Mouse (Mus musculus): ENCODE data around the gene AC140267.1. TPM values are rescaled to one million over a fixed set of nuclear protein-coding genes. Genes with fewer than 3 reads are reported as not detected.

Gene AC140267.1
- polyA plus RNA-seq, 1 experiment from 2014 or later, result 2.3 TPM

DNA sequence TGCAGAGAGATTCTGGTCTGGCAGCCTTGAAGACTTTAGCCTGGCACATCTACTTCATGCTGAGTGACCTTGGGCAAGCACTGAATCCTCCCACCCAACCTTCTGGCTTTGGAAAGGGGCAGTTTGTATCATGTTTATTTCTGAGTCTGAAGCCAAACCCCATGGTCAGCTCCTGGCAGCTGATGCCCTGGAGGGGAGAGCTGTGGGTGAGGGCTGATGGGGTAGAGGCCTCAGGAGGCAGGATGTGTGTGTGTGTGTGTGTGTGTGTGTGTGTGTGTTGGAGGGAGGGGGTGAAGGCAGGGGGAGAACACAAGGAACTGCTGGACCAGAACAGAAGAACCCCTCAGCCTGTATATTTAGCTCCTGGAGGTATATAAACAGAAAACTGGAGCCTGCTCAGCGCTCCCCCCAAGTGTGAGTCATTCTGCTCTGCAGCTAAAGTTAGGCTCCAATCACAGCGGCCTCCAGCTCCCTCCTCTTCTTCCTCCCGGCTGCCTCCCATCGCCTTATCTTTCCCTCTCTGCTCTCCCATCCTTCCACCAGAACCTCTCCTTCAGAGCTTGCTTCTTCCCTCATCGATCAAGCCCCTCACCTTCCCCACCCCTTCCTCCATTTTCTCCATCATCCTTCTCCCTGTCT, 42.6 kb downstream of the AC140267.1 start:
- H3K9ac ChIP-seq, result no peak overlapping the region
- WGBS, result 65% methylated on average over 5 of the region's 5 CpGs
- H3K36me3 ChIP-seq (replicated peaks), result no peaks in the 10 kb centered on the region
- H3K4me1 ChIP-seq, result peaks cover 8% of the 10 kb centered on the region; the same call in 1 of the 2 replicates
- H3K9me3 ChIP-seq, result no peaks in the 10 kb centered on the region
- no peak overlapping the region for H3K27ac ChIP-seq
- ATAC-seq (replicated peaks), result no peak
- no peak overlapping the region for H3K4me2 ChIP-seq
- no peak overlapping the region for H3K4me3 ChIP-seq
- peaks cover 4% of the 10 kb centered on the region; the same call in 1 of the 2 replicates for H3K27me3 ChIP-seq (replicated peaks)

DNA sequence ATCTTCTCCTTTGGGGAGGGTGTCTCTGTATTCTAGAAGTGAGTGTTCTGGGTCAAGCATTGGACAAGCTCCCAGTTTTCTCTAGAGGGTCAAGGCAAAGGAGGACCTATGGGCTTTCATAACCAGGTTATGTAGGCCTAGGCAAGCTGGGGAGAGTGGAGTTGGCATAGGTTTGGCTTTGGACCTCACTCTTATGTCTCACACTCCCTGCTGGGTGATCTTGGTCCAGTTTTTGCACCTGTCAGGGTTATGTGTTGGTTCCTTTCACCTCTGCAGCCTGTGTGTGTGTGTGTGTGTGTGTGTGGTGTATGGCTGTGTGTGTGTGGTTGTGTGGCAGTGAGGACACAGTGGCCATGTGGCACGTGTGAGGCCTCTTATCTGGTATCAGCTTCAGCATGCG, 43.4 kb downstream of the AC140267.1 start:
- Histone ChIP-seq H3K4me1 (peaks cover 8% of the 10 kb centered on the region; the same call in 1 of the 2 replicates), H3K27ac (no peak overlapping the region), H3K4me2 (no peak overlapping the region), H3K9me3 (no peaks in the 10 kb centered on the region), H3K27me3 (replicated peaks) (peaks cover 4% of the 10 kb centered on the region; the same call in 1 of the 2 replicates), H3K9ac (no peak overlapping the region), H3K4me3 (no peak overlapping the region), H3K36me3 (replicated peaks) (no peaks in the 10 kb centered on the region)
- WGBS, result 97% methylated on average over 2 of the region's 2 CpGs
- no peak for ATAC-seq (replicated peaks)

DNA sequence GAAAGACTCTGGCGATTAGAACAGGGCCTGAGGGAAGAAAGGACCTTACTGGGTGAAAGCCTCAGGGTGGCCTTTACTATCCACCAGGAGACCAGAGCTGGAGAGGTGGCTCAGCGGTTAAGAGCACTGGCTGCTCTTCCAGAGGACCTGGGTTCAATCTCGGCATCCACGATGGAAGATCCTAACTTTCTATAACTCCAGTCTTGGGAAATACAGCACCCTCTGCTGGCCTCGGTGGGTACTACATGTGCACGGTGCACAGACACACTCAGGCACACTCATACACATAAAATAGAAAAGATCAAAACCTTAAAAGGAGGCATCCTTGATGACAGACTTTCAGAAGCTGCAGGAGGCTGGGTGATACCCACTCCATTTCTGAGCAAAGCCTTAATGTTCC, 45.0 kb downstream of the AC140267.1 start:
- Histone ChIP-seq H3K36me3 (replicated peaks) (no peaks in the 10 kb centered on the region), H3K9ac (no peak overlapping the region), H3K4me2 (no peak overlapping the region), H3K4me3 (no peak overlapping the region), H3K4me1 (peaks cover 10% of the 10 kb centered on the region; the same call in 1 of the 2 replicates), H3K27me3 (replicated peaks) (peaks cover 11% of the 10 kb centered on the region), H3K27ac (no peak overlapping the region), H3K9me3 (no peaks in the 10 kb centered on the region)
- 20% methylated on average over 6 of the region's 6 CpGs for WGBS
- ATAC-seq (replicated peaks), result no peak

Other genes with a start within 250 kb of the AC140267.1 start
- gene Pdgfb, start 220.9 kb upstream of the AC140267.1 start, polyA plus RNA-seq (2015; fragmentation: Nextera tagmentation; extraction: Ambion mirVana), result 4.4 and 4.8 TPM in 2 replicates
- gene Syngr1, start 144.5 kb upstream of the AC140267.1 start, polyA plus RNA-seq (2015; fragmentation: Nextera tagmentation; extraction: Ambion mirVana), result 61.4 and 62.1 TPM in 2 replicates
- 522 and 525 TPM in 2 replicates for gene Rpl3, start 144.0 kb upstream of the AC140267.1 start, polyA plus RNA-seq (2015; fragmentation: Nextera tagmentation; extraction: Ambion mirVana)
- 42.5 and 43.5 TPM in 2 replicates for gene Tab1, start 102.7 kb upstream of the AC140267.1 start, polyA plus RNA-seq (2015; fragmentation: Nextera tagmentation; extraction: Ambion mirVana)
- gene Mgat3, start 62.1 kb upstream of the AC140267.1 start, polyA plus RNA-seq (2015; fragmentation: Nextera tagmentation; extraction: Ambion mirVana), result 15.5 and 16.3 TPM in 2 replicates
- gene Mief1, start 1.8 kb upstream of the AC140267.1 start, polyA plus RNA-seq (2015; fragmentation: Nextera tagmentation; extraction: Ambion mirVana), result 35.8 and 39.3 TPM in 2 replicates
- 120 and 121 TPM in 2 replicates for gene Atf4, start 19.3 kb downstream of the AC140267.1 start, polyA plus RNA-seq (2015; fragmentation: Nextera tagmentation; extraction: Ambion mirVana)
- gene Rps19bp1, start 28.5 kb downstream of the AC140267.1 start, polyA plus RNA-seq (2015; fragmentation: Nextera tagmentation; extraction: Ambion mirVana), result 69.2 and 75.5 TPM in 2 replicates
- gene Cacna1i, start 51.4 kb downstream of the AC140267.1 start, polyA plus RNA-seq (2015; fragmentation: Nextera tagmentation; extraction: Ambion mirVana), result 1.1 and 1.8 TPM in 2 replicates